Mouse (Mus musculus) forebrain, embryonic 16.5 days (tissue): Measurements from ENCODE around the gene Pik3r6. TPM values are rescaled to one million over a fixed set of nuclear protein-coding genes. Genes with fewer than 3 reads are reported as not detected.

Experiments used
- ATAC-seq: fragments of 200-750 bp; cut with Nextera tagmentation; 2 replicates; pipeline ENCODE4 v1.8.0; 2017; ENCODE audit warnings: mild to moderate bottlenecking, moderate library complexity
- H3K27ac ChIP-seq: fragments of 300-500 bp; sonication (generic); 2 replicates; pipeline ENCODE4 v1.5.1; 2014; ENCODE audit warnings: low read length, control low read depth
- H3K27me3 ChIP-seq: fragments of 300-500 bp; sonication (generic); replicated peaks from 2 replicates; pipeline ENCODE4 v1.6.1; 2014; ENCODE audit warnings: low read length; ENCODE audit not compliant: control insufficient read depth, insufficient read depth
- H3K36me3 ChIP-seq: fragments of 300-500 bp; sonication (generic); 2 replicates; pipeline ENCODE4 v1.6.1; 2014; ENCODE audit not compliant: control insufficient read depth, insufficient read depth
- H3K4me1 ChIP-seq: fragments of 300-500 bp; sonication (generic); replicated peaks from 2 replicates; pipeline ENCODE4 v1.6.1; 2014; ENCODE audit warnings: low read length; ENCODE audit not compliant: control insufficient read depth, insufficient read depth
- H3K4me2 ChIP-seq: fragments of 300-500 bp; sonication (generic); 2 replicates; pipeline ENCODE4 v1.6.1; 2014; ENCODE audit warnings: mild to moderate bottlenecking, low read length, control low read depth
- H3K4me3 ChIP-seq: fragments of 300-500 bp; sonication (generic); replicated peaks from 2 replicates; pipeline ENCODE4 v1.5.1; 2014; ENCODE audit warnings: mild to moderate bottlenecking, low read length, control low read depth
- H3K9ac ChIP-seq: fragments of 300-500 bp; sonication (generic); replicated peaks from 2 replicates; pipeline ENCODE4 v1.6.1; 2014; ENCODE audit warnings: low read depth, low read length, control low read depth
- H3K9me3 ChIP-seq: fragments of 300-500 bp; sonication (generic); 2 replicates; pipeline ENCODE4 v1.6.1; 2016; ENCODE audit warnings: low read length; ENCODE audit not compliant: control insufficient read depth
- WGBS: fragments of 180-500 bp; shearing (Covaris S2); extraction: QIAGEN DNeasy Blood & Tissue Kit; methylation state at CpG from one replicate; pipeline ENCODE4 v1.1.7; 2014; 5-methylcytosine and 5-hydroxymethylcytosine counted together
- polyA plus RNA-seq: library from polyadenylated mRNA; unstranded; fragments of >200 nt; fragmentation: Nextera tagmentation; extraction: Ambion mirVana; gene quantifications from 2 replicates; pipeline ENCODE4 v1.2.1, GENCODE M21; 2015

Gene Pik3r6
- polyA plus RNA-seq, 1 experiment from 2014 or later = 1.8 TPM

- Histone ChIP-seq H3K4me3 (no peak overlapping the region), H3K36me3 (no peaks in the 10 kb centered on the region), H3K9ac (peak overlapping the region; percentile 48; the same call in 1 of the 2 replicates), H3K9me3 (no peaks in the 10 kb centered on the region), H3K27me3 (no peaks in the 10 kb centered on the region), H3K27ac (peak overlapping the region; percentile 60), H3K4me2 (peak overlapping the region; percentile 13; the same call in 1 of the 2 replicates), H3K4me1 (peaks cover 23% of the 10 kb centered on the region)
- 13% methylated on average over 9 of the region's 9 CpGs for WGBS
- ATAC-seq = peak; percentile 37; the same call in 1 of the 2 replicates
These were observed 76.7 kb downstream of the Pik3r6 start for GRCm38 (mm10) chr11:68579462-68579881.

- no peak overlapping the region for H3K4me3 ChIP-seq
- no peak overlapping the region for H3K4me2 ChIP-seq
- H3K9ac ChIP-seq = no peak overlapping the region
- no peaks in the 10 kb centered on the region for H3K27me3 ChIP-seq
- peak overlapping the region; percentile 31; the same call in 1 of the 2 replicates for H3K27ac ChIP-seq
- peaks cover 23% of the 10 kb centered on the region for H3K4me1 ChIP-seq
- ATAC-seq = peak; percentile 32; the same call in 1 of the 2 replicates
- WGBS = 12% methylated on average over 6 of the region's 6 CpGs
- no peaks in the 10 kb centered on the region for H3K36me3 ChIP-seq
- H3K9me3 ChIP-seq = no peaks in the 10 kb centered on the region
These were observed 77.7 kb downstream of the Pik3r6 start for GRCm38 (mm10) chr11:68580566-68580965.

GRCm38 (mm10) chr11:68583225-68583624 is 80.4 kb downstream of the Pik3r6 start:
- H3K4me2 ChIP-seq = no peak overlapping the region

GRCm38 (mm10) chr11:68583906-68584480 is 81.2 kb downstream of the Pik3r6 start:
- Histone ChIP-seq H3K27me3 (no peaks in the 10 kb centered on the region), H3K27ac (peak overlapping the region; percentile 73), H3K4me3 (no peak overlapping the region), H3K4me1 (peaks cover 23% of the 10 kb centered on the region), H3K36me3 (no peaks in the 10 kb centered on the region), H3K9ac (no peak overlapping the region), H3K4me2 (no peak overlapping the region), H3K9me3 (no peaks in the 10 kb centered on the region)
- WGBS = 49% methylated on average over 8 of the region's 8 CpGs
- ATAC-seq = no peak

More at GRCm38 (mm10) chr11:68583225-68583624, 80.4 kb downstream of the Pik3r6 start:
- ATAC-seq = peak; percentile 79
- Histone ChIP-seq H3K9me3 (no peaks in the 10 kb centered on the region), H3K4me1 (peaks cover 23% of the 10 kb centered on the region), H3K9ac (no peak overlapping the region), H3K27ac (peak overlapping the region; percentile 25; the same call in 1 of the 2 replicates), H3K4me3 (no peak overlapping the region), H3K36me3 (no peaks in the 10 kb centered on the region), H3K27me3 (no peaks in the 10 kb centered on the region)
- 57% methylated on average over 13 of the region's 13 CpGs for WGBS

GRCm38 (mm10) chr11:68585890-68586289 is 83.1 kb downstream of the Pik3r6 start:
- 24% methylated on average over 3 of the region's 3 CpGs for WGBS
- no peak for ATAC-seq

GRCm38 (mm10) chr11:68586721-68587120 is 83.9 kb downstream of the Pik3r6 start, which contains the start of gene Ccdc42:
Gene Ccdc42 (plus strand): TSS chr11:68587021.
- WGBS = 72% methylated on average over 5 of the region's 5 CpGs

More at GRCm38 (mm10) chr11:68585890-68586289, 83.1 kb downstream of the Pik3r6 start:
- Histone ChIP-seq H3K9ac (no peak overlapping the region), H3K4me1 (peaks cover 8% of the 10 kb centered on the region), H3K9me3 (no peaks in the 10 kb centered on the region), H3K27ac (no peak overlapping the region), H3K36me3 (no peaks in the 10 kb centered on the region), H3K4me2 (no peak overlapping the region), H3K27me3 (no peaks in the 10 kb centered on the region), H3K4me3 (no peak overlapping the region)

GRCm38 (mm10) chr11:68589055-68589809 is 86.4 kb downstream of the Pik3r6 start:
- no peaks in the 10 kb centered on the region for H3K9me3 ChIP-seq
- H3K27ac ChIP-seq = no peak overlapping the region
- no peaks in the 10 kb centered on the region; the same call in 1 of the 2 replicates for H3K4me1 ChIP-seq
- 62% methylated on average over 8 of the region's 8 CpGs for WGBS
- no peaks in the 10 kb centered on the region for H3K27me3 ChIP-seq
- H3K9ac ChIP-seq = no peak overlapping the region
- ATAC-seq = peak; percentile 57
- H3K4me2 ChIP-seq = no peak overlapping the region
- H3K36me3 ChIP-seq = no peaks in the 10 kb centered on the region
- H3K4me3 ChIP-seq = no peak overlapping the region

More at GRCm38 (mm10) chr11:68586721-68587120, 83.9 kb downstream of the Pik3r6 start, which contains the start of gene Ccdc42:
- no peaks in the 10 kb centered on the region for H3K27me3 ChIP-seq
- H3K4me3 ChIP-seq = no peak within 1 kb of the TSS
- ATAC-seq = no peak
- H3K9me3 ChIP-seq = no peaks in the 10 kb centered on the region
- H3K36me3 ChIP-seq = no peaks in the 10 kb centered on the region
- H3K27ac ChIP-seq = no peak within 1 kb of the TSS
- H3K4me2 ChIP-seq = no peak within 1 kb of the TSS
- no peak within 1 kb of the TSS for H3K9ac ChIP-seq
- peaks cover 5% of the 10 kb centered on the region; the same call in 1 of the 2 replicates for H3K4me1 ChIP-seq

- Histone ChIP-seq H3K4me1 (no peaks in the 10 kb centered on the region), H3K27me3 (no peaks in the 10 kb centered on the region), H3K9me3 (no peaks in the 10 kb centered on the region), H3K27ac (no peak overlapping the region), H3K4me2 (no peak overlapping the region), H3K36me3 (no peaks in the 10 kb centered on the region), H3K9ac (no peak overlapping the region), H3K4me3 (no peak overlapping the region)
- WGBS = 34% methylated on average over 5 of the region's 5 CpGs
- no peak for ATAC-seq
These were observed 88.9 kb downstream of the Pik3r6 start for GRCm38 (mm10) chr11:68591708-68592107.

GRCm38 (mm10) chr11:68593247-68593646 is 90.4 kb downstream of the Pik3r6 start:
- no peaks in the 10 kb centered on the region for H3K4me1 ChIP-seq

More at GRCm38 (mm10) chr11:68593247-68593646, 90.4 kb downstream of the Pik3r6 start:
- 70% methylated on average over 3 of the region's 3 CpGs for WGBS
- H3K4me3 ChIP-seq = no peak overlapping the region
- H3K36me3 ChIP-seq = no peaks in the 10 kb centered on the region
- ATAC-seq = no peak
- H3K4me2 ChIP-seq = no peak overlapping the region
- no peaks in the 10 kb centered on the region for H3K9me3 ChIP-seq
- H3K27ac ChIP-seq = no peak overlapping the region
- no peak overlapping the region for H3K9ac ChIP-seq
- H3K27me3 ChIP-seq = no peaks in the 10 kb centered on the region
